Mouse (Mus musculus): ENCODE measurements at regions not wholly inside any gene's neighbourhood (a gene's known extent, or its start where the extent isn't known, plus 50 kb on each side); places are given as distances from the start of the nearest gene placed in this dataset.

GRCm38 (mm10) chr12:59579694-59580093, 360.2 kb upstream of the Fbxo33 start:
- TF ChIP-seq ZNF384 (IDR thresholded peaks at IDR 0.05; ENCODE audit: low read depth, low read length), result no peak
- TF ChIP-seq ZC3H11A (IDR thresholded peaks at IDR 0.05; ENCODE audit: borderline replicate concordance, low read depth, low read length), result no peak

All from ES-E14 (cell line).